Comparison of ENCODE assay signal across 25 mouse cellular contexts in the genomic region with DNA sequence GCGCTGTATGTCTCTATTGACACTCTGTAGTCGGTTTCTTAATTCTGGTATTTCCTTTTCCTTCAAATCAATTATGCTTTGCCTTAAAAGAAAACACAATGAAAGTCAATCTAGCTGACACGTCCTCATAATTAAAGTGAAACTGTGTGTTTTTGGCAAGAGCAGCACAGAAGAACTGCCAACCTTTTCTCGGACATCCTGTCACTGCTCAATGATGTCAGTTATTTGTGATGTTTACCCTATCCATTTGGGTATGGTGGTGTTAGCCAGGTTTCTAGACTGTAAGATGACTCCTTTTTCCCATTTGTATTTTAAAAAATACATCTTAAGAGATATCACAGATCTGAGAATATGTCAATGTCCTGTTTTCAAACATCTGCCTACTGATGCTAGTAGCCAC. TPM values are rescaled to one million over a fixed set of nuclear protein-coding genes. Genes with fewer than 3 reads are reported as not detected.
DNase-seq lines count a peak whose midpoint lies in the region; TF ChIP-seq lines count a peak whose summit lies in the region.
"Had no signal": no experiment of that assay in that cellular context is flagged by ENCODE, and none has a peak within 500 bp of the region (broad histone marks: within the 10 kb centered on the region; RNA-seq: fewer than 3 reads in every experiment).

No protein-coding gene starts in this region.

- H3K4me1 ChIP-seq in brown adipose tissue, adult 24 weeks (ENCODE audit: control insufficient read depth, insufficient read depth, insufficient read length, low read length): no peaks in the 10 kb centered on the region
- H3K4me1 ChIP-seq: embryonic facial prominence, embryonic 12.5 days; forebrain, embryonic 15.5 days; hindbrain, embryonic 15.5 days had no signal

- H3K4me3 ChIP-seq in gastrocnemius, adult 2 months: no peak overlapping the region
- no peak overlapping the region for H3K4me3 ChIP-seq in brown adipose tissue, adult 24 weeks (ENCODE audit: insufficient read depth, low read depth, low read length)
- H3K4me3 ChIP-seq: embryonic facial prominence, embryonic 12.5 days; forebrain, embryonic 15.5 days; hindbrain, embryonic 15.5 days had no signal

- TF ChIP-seq CTCF in gastrocnemius, adult 2 months (IDR thresholded peaks at IDR 0.05): no peak

- H3K27ac ChIP-seq in gastrocnemius, adult 2 months: peak overlapping the region; percentile 35; the same call in 1 of the 2 replicates
- 0 out of 2 replicates have a peak overlapping the region, but pooled peaks have one; percentile 50 for H3K27ac ChIP-seq in brown adipose tissue, adult 24 weeks (replicated peaks; ENCODE audit: low read depth, low read length)
- H3K27ac ChIP-seq: embryonic facial prominence, embryonic 12.5 days; forebrain, embryonic 15.5 days; hindbrain, embryonic 15.5 days had no signal

- intact Hi-C loops in gastrocnemius, adult 2 months (cut with DNase I): no loop called here
- intact Hi-C loops in heart, postnatal 25 days (cut with DNase I): no loop called here

- DNase-seq in gastrocnemius, adult 2 months: no peak
- DNase-seq in gastrocnemius, postnatal 10 days: no peak
- DNase-seq in heart, adult 9 months (ENCODE audit: low spot score in 2 of 2): peak; percentile 30 to 33
- DNase-seq in heart, postnatal 25 days (ENCODE audit: low spot score): no peak
- peak; percentile 20 for DNase-seq in kidney, postnatal 14 days
- no peak for DNase-seq in kidney, adult 18-20 months
- DNase-seq: adrenal gland, adult 8-10 months; adrenal gland, postnatal 36 days; B cell, adult 2 months; cerebellum, adult 11 months; cerebellum, adult 9-10 months; cerebellum, postnatal 25 days; gastrocnemius, postnatal 14 days had no signal

RNA-seq across cellular contexts. Expression of a gene that starts 27.0 kb away (rescaled TPM):
- total RNA-seq in gastrocnemius, adult 2 months (2021): 1 to 10 TPM; 4.1 to 5.2 TPM
- total RNA-seq in gastrocnemius, postnatal 10 days (2021): 10 to 100 TPM in 1 of 2 experiments, 1 to 10 TPM in 1; 7.9 to 10.1 TPM
- 1 to 10 TPM; 6.3 to 6.7 TPM for total RNA-seq in heart, postnatal 25 days (2021)
- 3.9 and 4.8 TPM in 2 replicates for polyA plus RNA-seq in brown adipose tissue, adult 24 weeks (2012; ENCODE audit: insufficient read depth, insufficient read length, missing spikeins)

RNA-seq across cellular contexts. Expression of a gene that starts 40.5 kb away (rescaled TPM):
- not detected for total RNA-seq in gastrocnemius, adult 2 months (2021)
- not detected for total RNA-seq in gastrocnemius, postnatal 10 days (2021)
- total RNA-seq in heart, postnatal 25 days (2021): not detected
- polyA plus RNA-seq in brown adipose tissue, adult 24 weeks (2012; ENCODE audit: insufficient read depth, insufficient read length, missing spikeins): not detected in 2 replicates
- total RNA-seq: adrenal gland, adult 8-10 months; adrenal gland, postnatal 36 days; gastrocnemius, postnatal 14 days; heart, postnatal 14 days had no signal
- polyA plus RNA-seq: CD4-positive, CD25-positive, alpha-beta regulatory T cell, adult 4 months; embryonic facial prominence, embryonic 12.5 days; forebrain, embryonic 11.5 days; forebrain, embryonic 15.5 days; G1E; gonadal fat pad, adult 2 months; heart, embryonic 14.5 days; hindbrain, embryonic 11.5 days; hindbrain, embryonic 15.5 days had no signal

RNA-seq across cellular contexts. Expression of a gene that starts 45.6 kb away (rescaled TPM):
- total RNA-seq in gastrocnemius, adult 2 months (2021): not detected
- total RNA-seq in gastrocnemius, postnatal 10 days (2021): not detected
- not detected for total RNA-seq in heart, postnatal 25 days (2021)
- not detected in 2 replicates for polyA plus RNA-seq in brown adipose tissue, adult 24 weeks (2012; ENCODE audit: insufficient read depth, insufficient read length, missing spikeins)
- total RNA-seq: adrenal gland, adult 8-10 months; adrenal gland, postnatal 36 days; gastrocnemius, postnatal 14 days; heart, postnatal 14 days had no signal
- polyA plus RNA-seq: CD4-positive, CD25-positive, alpha-beta regulatory T cell, adult 4 months; cortical plate, adult 2 months; embryonic facial prominence, embryonic 12.5 days; forebrain, embryonic 11.5 days; forebrain, embryonic 15.5 days; G1E; heart, embryonic 14.5 days; hindbrain, embryonic 11.5 days; hindbrain, embryonic 15.5 days had no signal

Comparison
In these comparisons a context has a peak if more than half of its experiments do, and no peak if none do; other contexts are left out.
1. DNase-seq: peak in heart, adult 9 months (2 of 2) and kidney, postnatal 14 days (single experiment); none in gastrocnemius, adult 2 months (single experiment), gastrocnemius, postnatal 10 days (single experiment), heart, postnatal 25 days (single experiment) and kidney, adult 18-20 months (single experiment).